Mouse (Mus musculus) right cerebral cortex, postnatal 4 days (tissue): ENCODE measurements around the gene Ifngr1.
"Not testable (repeated sequence)": the region's sequence is repeated elsewhere in the genome, so short reads cannot be mapped to it uniquely, and the experiment has no call there.

Source experiments
- DNase-seq: peaks from one replicate; pipeline ENCODE4 v3.0.0-alpha.2; 2022

The Ifngr1 gene

GRCm38 (mm10) chr10:19589626-19590025 is 2.1 kb upstream of the Ifngr1 start:
- no peak for DNase-seq

- DNase-seq, result no peak
These were observed 486 bp upstream of the Ifngr1 start for GRCm38 (mm10) chr10:19591286-19591640.

- no peak for DNase-seq
These were observed 807 bp downstream of the Ifngr1 start for GRCm38 (mm10) chr10:19592556-19592955.

- no peak for DNase-seq
These were observed 1.5 kb downstream of the Ifngr1 start for GRCm38 (mm10) chr10:19593296-19593695.

- no peak for DNase-seq
These were observed 2.6 kb downstream of the Ifngr1 start for GRCm38 (mm10) chr10:19594201-19594905.

- DNase-seq, result no peak
These were observed 5.1 kb downstream of the Ifngr1 start for GRCm38 (mm10) chr10:19596866-19597265.

- DNase-seq, result no peak
These were observed 6.3 kb downstream of the Ifngr1 start for GRCm38 (mm10) chr10:19598091-19598490.

GRCm38 (mm10) chr10:19599331-19600092 is 7.8 kb downstream of the Ifngr1 start:
- no peak for DNase-seq

GRCm38 (mm10) chr10:19600093-19600420 is 8.3 kb downstream of the Ifngr1 start:
- DNase-seq, result no peak

- DNase-seq, result not testable (repeated sequence)
These were observed 9.8 kb downstream of the Ifngr1 start for GRCm38 (mm10) chr10:19601502-19601901.

GRCm38 (mm10) chr10:19603231-19603630 is 11.5 kb downstream of the Ifngr1 start:
- no peak for DNase-seq

- no peak for DNase-seq
These were observed 17.4 kb downstream of the Ifngr1 start for GRCm38 (mm10) chr10:19609125-19609524.

- no peak for DNase-seq
These were observed 19.9 kb downstream of the Ifngr1 start for GRCm38 (mm10) chr10:19611616-19612015.

GRCm38 (mm10) chr10:19613111-19613753 is 21.5 kb downstream of the Ifngr1 start:
- no peak for DNase-seq

- no peak for DNase-seq
These were observed 28.0 kb downstream of the Ifngr1 start for GRCm38 (mm10) chr10:19619736-19620135.

GRCm38 (mm10) chr10:19621408-19622048 is 29.8 kb downstream of the Ifngr1 start, which contains the start of gene Il22ra2:
Gene Il22ra2 (plus strand): TSS chr10:19621998.
- no peak for DNase-seq

GRCm38 (mm10) chr10:19624617-19625016 is 32.9 kb downstream of the Ifngr1 start:
- no peak for DNase-seq

GRCm38 (mm10) chr10:19627342-19627741 is 35.6 kb downstream of the Ifngr1 start:
- no peak for DNase-seq

GRCm38 (mm10) chr10:19627748-19628147 is 36.0 kb downstream of the Ifngr1 start:
- DNase-seq, result no peak

- no peak for DNase-seq
These were observed 40.0 kb downstream of the Ifngr1 start for GRCm38 (mm10) chr10:19631616-19632195.

GRCm38 (mm10) chr10:19638851-19639250 is 47.1 kb downstream of the Ifngr1 start:
- DNase-seq, result no peak

- DNase-seq, result no peak
These were observed 47.9 kb downstream of the Ifngr1 start for GRCm38 (mm10) chr10:19639630-19640029.

GRCm38 (mm10) chr10:19645119-19645518 is 53.4 kb downstream of the Ifngr1 start:
- no peak for DNase-seq
